Mouse (Mus musculus) gastrocnemius, postnatal 4 days (tissue): ENCODE measurements at regions not wholly inside any gene's neighbourhood (a gene's known extent, or its start where the extent isn't known, plus 50 kb on each side); places are given as distances from the start of the nearest gene placed in this dataset.

Experiments used
- DNase-seq, 2 experiments: peaks; one replicate each; pipeline ENCODE4 v3.0.0; 2021 to 2022; ENCODE audit warnings: low spot score in 2 of 2, mixed read lengths in 2 of 2

- DNase-seq, result no peak
Observed at GRCm38 (mm10) chr1:23207843-23208242, 105.8 kb upstream of the 4933415F23Rik start.

DNA sequence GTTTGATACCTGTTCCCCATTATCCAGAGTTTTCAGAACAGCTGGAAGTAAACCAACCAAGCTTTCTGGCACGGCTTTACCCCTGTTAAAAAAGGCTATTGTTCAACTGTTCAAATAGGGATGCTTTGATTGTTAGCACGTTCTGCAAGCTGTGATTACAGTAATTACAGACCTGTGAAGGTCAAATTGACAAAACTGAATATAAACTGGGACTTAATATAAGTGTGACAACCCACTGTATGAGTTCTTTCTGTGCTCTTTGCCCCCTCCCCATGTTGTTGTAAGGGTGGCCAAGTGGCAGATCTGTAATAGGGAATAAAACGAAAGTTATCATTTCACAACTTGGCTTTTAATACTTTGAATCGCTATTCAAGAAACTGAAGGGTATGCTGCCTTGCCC, 105.0 kb upstream of the 4933415F23Rik start:
- no peak for DNase-seq

- no peak for DNase-seq
Observed at GRCm38 (mm10) chr1:23202511-23203435, 100.7 kb upstream of the 4933415F23Rik start.

DNA sequence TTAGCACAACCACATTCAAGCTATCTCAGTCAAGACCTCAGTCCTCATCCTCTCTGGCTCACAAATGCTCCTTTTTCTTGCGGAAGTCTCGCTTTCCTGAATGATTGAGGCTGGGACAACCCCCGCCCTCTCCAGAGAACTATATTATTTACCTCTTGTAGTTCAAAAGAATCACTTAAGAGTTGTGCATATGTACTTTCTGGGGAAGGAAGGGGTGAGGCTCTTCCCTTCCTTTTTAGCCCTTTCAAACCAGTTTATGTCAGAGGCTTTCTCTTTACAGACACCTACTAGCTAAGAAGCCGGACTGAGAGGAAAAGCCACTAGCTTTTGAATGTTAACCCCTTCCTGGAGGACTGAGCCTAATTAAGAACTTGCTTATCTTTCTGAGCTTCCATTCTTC, 98.4 kb upstream of the 4933415F23Rik start:
- no peak for DNase-seq

GRCm38 (mm10) chr1:23190316-23191005, 88.4 kb upstream of the 4933415F23Rik start:
- no peak for DNase-seq

- DNase-seq, result no peak
Observed at GRCm38 (mm10) chr1:23189790-23190189, 87.7 kb upstream of the 4933415F23Rik start.

- DNase-seq, result no peak
Observed at GRCm38 (mm10) chr1:23188216-23188615, 86.2 kb upstream of the 4933415F23Rik start.

GRCm38 (mm10) chr1:23187446-23188206, 85.6 kb upstream of the 4933415F23Rik start:
- DNase-seq, result no peak

- DNase-seq, result no peak
Observed at GRCm38 (mm10) chr1:23184728-23185127, 82.7 kb upstream of the 4933415F23Rik start.

DNA sequence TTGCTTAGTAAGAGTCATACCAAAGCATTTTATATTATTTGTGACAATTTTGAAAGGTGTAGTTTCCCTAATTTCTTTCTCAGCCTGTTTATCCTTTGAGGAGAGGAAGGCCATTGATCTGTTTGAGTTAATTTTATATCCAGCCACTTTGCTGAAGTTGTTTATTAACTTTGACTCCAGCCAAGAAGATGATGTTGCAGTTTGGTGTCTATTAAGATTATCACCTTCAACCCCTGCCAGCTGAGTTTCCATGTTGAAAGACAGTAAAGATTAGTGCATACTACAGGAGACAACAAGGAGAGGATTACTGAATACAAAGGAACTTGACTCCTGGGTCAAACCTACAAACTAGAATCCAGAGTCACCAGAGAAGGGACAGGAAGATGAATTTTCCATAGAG, 80.5 kb upstream of the 4933415F23Rik start:
- DNase-seq, result no peak

GRCm38 (mm10) chr1:23178335-23178974, 76.4 kb upstream of the 4933415F23Rik start:
- no peak for DNase-seq

- DNase-seq, result no peak
Observed at GRCm38 (mm10) chr1:23174022-23174421, 72.0 kb upstream of the 4933415F23Rik start.

GRCm38 (mm10) chr1:23173054-23173802, 71.2 kb upstream of the 4933415F23Rik start:
- no peak for DNase-seq

GRCm38 (mm10) chr1:23171336-23171735, 69.3 kb upstream of the 4933415F23Rik start:
- no peak for DNase-seq

DNA sequence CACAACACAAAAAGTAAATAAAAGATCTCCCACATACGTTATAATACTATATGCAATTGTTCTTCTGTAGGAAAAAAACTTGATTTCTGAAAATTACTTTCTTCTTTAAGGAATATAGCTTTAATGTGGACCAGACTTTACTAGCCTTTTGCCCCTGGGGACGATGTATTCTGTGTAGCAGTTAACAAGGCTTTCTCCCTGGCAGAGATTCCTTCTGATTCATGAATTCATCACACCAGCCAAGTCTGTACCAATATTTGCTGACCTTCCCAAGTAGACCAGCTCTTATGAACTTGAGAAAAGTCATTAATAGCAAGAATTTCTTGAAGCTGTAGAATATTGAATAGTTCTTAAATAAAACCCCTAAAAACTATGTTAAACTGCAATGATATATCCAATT, 68.7 kb upstream of the 4933415F23Rik start:
- no peak for DNase-seq

DNA sequence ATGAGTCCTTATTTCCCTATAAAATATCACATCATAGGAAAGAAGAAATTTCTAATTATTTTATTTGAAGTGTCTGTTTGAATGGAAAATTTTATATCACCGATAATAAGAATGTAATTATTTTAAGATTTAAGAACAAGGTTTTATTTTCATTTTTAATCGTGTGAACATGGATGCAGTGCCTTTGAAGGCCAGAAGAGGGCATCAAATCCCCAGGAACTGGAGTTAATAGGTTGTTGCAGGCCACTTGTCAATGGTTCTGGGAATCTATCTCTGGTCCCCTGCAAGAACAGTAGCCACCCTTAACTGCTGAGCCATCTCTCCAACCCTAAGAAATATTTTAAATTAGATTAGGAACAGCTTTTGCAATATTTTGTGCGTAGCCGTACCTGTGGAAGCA, 66.5 kb upstream of the 4933415F23Rik start:
- DNase-seq, result no peak

- no peak for DNase-seq
Observed at GRCm38 (mm10) chr1:23163371-23163935, 61.4 kb upstream of the 4933415F23Rik start.

GRCm38 (mm10) chr1:23162766-23163165, 60.7 kb upstream of the 4933415F23Rik start:
- no peak for DNase-seq
